Mouse (Mus musculus): ENCODE results near the gene Gxylt2. TPM values are rescaled to one million over a fixed set of nuclear protein-coding genes. Genes with fewer than 3 reads are reported as not detected.

Gxylt2 gene
- polyA plus RNA-seq, 1 experiment = 0.90 TPM

- Histone ChIP-seq H3K4me1 (ENCODE audit: control insufficient read depth, insufficient read depth, low read length) (no peaks in the 10 kb centered on the region), H3K4me3 (replicated peaks; ENCODE audit: control insufficient read depth, low read depth, low read length) (no peak overlapping the region), H3K27ac (ENCODE audit: control insufficient read depth, insufficient read depth, low read depth, low read length, poor library complexity) (no peak overlapping the region)
- no peak for TF ChIP-seq CTCF (IDR thresholded peaks at IDR 0.05; ENCODE audit: control insufficient read depth, insufficient read depth, low read length)
- no peak for TF ChIP-seq POLR2A (IDR thresholded peaks at IDR 0.05; ENCODE audit: borderline replicate concordance, control insufficient read depth, low read depth, low read length)
- WGBS = 49% methylated on average over 7 of the region's 7 CpGs
Measured at GRCm38 (mm10) chr6:100707557-100707956, 3.0 kb downstream of the Gxylt2 start.

- H3K4me3 ChIP-seq (replicated peaks; ENCODE audit: control insufficient read depth, low read depth, low read length) = no peak overlapping the region
- no peak for TF ChIP-seq POLR2A (IDR thresholded peaks at IDR 0.05; ENCODE audit: borderline replicate concordance, control insufficient read depth, low read depth, low read length)
- TF ChIP-seq CTCF (IDR thresholded peaks at IDR 0.05; ENCODE audit: control insufficient read depth, insufficient read depth, low read length) = no peak
- 9% methylated on average over 1 of the region's 1 CpGs for WGBS
- no peaks in the 10 kb centered on the region for H3K4me1 ChIP-seq (ENCODE audit: control insufficient read depth, insufficient read depth, low read length)
- no peak overlapping the region for H3K27ac ChIP-seq (ENCODE audit: control insufficient read depth, insufficient read depth, low read depth, low read length, poor library complexity)
Measured at GRCm38 (mm10) chr6:100708248-100708647, 3.7 kb downstream of the Gxylt2 start.

GRCm38 (mm10) chr6:100708996-100709395, 4.5 kb downstream of the Gxylt2 start:
- no peak for TF ChIP-seq CTCF (IDR thresholded peaks at IDR 0.05; ENCODE audit: control insufficient read depth, insufficient read depth, low read length)
- TF ChIP-seq POLR2A (IDR thresholded peaks at IDR 0.05; ENCODE audit: borderline replicate concordance, control insufficient read depth, low read depth, low read length) = no peak
- Histone ChIP-seq H3K4me3 (replicated peaks; ENCODE audit: control insufficient read depth, low read depth, low read length) (no peak overlapping the region), H3K27ac (ENCODE audit: control insufficient read depth, insufficient read depth, low read depth, low read length, poor library complexity) (no peak overlapping the region), H3K4me1 (ENCODE audit: control insufficient read depth, insufficient read depth, low read length) (no peaks in the 10 kb centered on the region)
- 67% methylated on average over 9 of the region's 9 CpGs for WGBS

- no peaks in the 10 kb centered on the region for H3K4me1 ChIP-seq (ENCODE audit: control insufficient read depth, insufficient read depth, low read length)
- no peak overlapping the region for H3K27ac ChIP-seq (ENCODE audit: control insufficient read depth, insufficient read depth, low read depth, low read length, poor library complexity)
- no peak overlapping the region for H3K4me3 ChIP-seq (replicated peaks; ENCODE audit: control insufficient read depth, low read depth, low read length)
- 45% methylated on average over 7 of the region's 7 CpGs for WGBS
- TF ChIP-seq CTCF (IDR thresholded peaks at IDR 0.05; ENCODE audit: control insufficient read depth, insufficient read depth, low read length) (no peak), POLR2A (IDR thresholded peaks at IDR 0.05; ENCODE audit: borderline replicate concordance, control insufficient read depth, low read depth, low read length) (no peak)
Measured at GRCm38 (mm10) chr6:100709483-100709882, 4.9 kb downstream of the Gxylt2 start.

- H3K4me3 ChIP-seq (replicated peaks; ENCODE audit: control insufficient read depth, low read depth, low read length) = no peak overlapping the region
- H3K27ac ChIP-seq (ENCODE audit: control insufficient read depth, insufficient read depth, low read depth, low read length, poor library complexity) = no peak overlapping the region
- no peaks in the 10 kb centered on the region for H3K4me1 ChIP-seq (ENCODE audit: control insufficient read depth, insufficient read depth, low read length)
- TF ChIP-seq CTCF (IDR thresholded peaks at IDR 0.05; ENCODE audit: control insufficient read depth, insufficient read depth, low read length) = no peak
- no peak for TF ChIP-seq POLR2A (IDR thresholded peaks at IDR 0.05; ENCODE audit: borderline replicate concordance, control insufficient read depth, low read depth, low read length)
- 25% methylated on average over 4 of the region's 4 CpGs for WGBS
Measured at GRCm38 (mm10) chr6:100710170-100710569, 5.6 kb downstream of the Gxylt2 start.

GRCm38 (mm10) chr6:100710866-100711265, 6.3 kb downstream of the Gxylt2 start:
- H3K4me3 ChIP-seq (replicated peaks; ENCODE audit: control insufficient read depth, low read depth, low read length) = no peak overlapping the region
- TF ChIP-seq POLR2A (IDR thresholded peaks at IDR 0.05; ENCODE audit: borderline replicate concordance, control insufficient read depth, low read depth, low read length) = no peak
- no peak overlapping the region for H3K27ac ChIP-seq (ENCODE audit: control insufficient read depth, insufficient read depth, low read depth, low read length, poor library complexity)
- H3K4me1 ChIP-seq (ENCODE audit: control insufficient read depth, insufficient read depth, low read length) = no peaks in the 10 kb centered on the region; the same call in 1 of the 2 replicates
- WGBS = 83% methylated on average over 5 of the region's 5 CpGs

GRCm38 (mm10) chr6:100715296-100715828, 10.8 kb downstream of the Gxylt2 start:
- WGBS = 83% methylated on average over 8 of the region's 8 CpGs
- H3K4me1 ChIP-seq (ENCODE audit: control insufficient read depth, insufficient read depth, low read length) = no peaks in the 10 kb centered on the region; the same call in 1 of the 2 replicates

GRCm38 (mm10) chr6:100716152-100716551, 11.6 kb downstream of the Gxylt2 start:
- 80% methylated on average over 7 of the region's 7 CpGs for WGBS
- no peak for TF ChIP-seq POLR2A (IDR thresholded peaks at IDR 0.05; ENCODE audit: borderline replicate concordance, control insufficient read depth, low read depth, low read length)
- TF ChIP-seq CTCF (IDR thresholded peaks at IDR 0.05; ENCODE audit: control insufficient read depth, insufficient read depth, low read length) = no peak
- Histone ChIP-seq H3K4me1 (ENCODE audit: control insufficient read depth, insufficient read depth, low read length) (no peaks in the 10 kb centered on the region; the same call in 1 of the 2 replicates), H3K4me3 (replicated peaks; ENCODE audit: control insufficient read depth, low read depth, low read length) (no peak overlapping the region), H3K27ac (ENCODE audit: control insufficient read depth, insufficient read depth, low read depth, low read length, poor library complexity) (no peak overlapping the region)

More at GRCm38 (mm10) chr6:100715296-100715828, 10.8 kb downstream of the Gxylt2 start:
- H3K27ac ChIP-seq (ENCODE audit: control insufficient read depth, insufficient read depth, low read depth, low read length, poor library complexity) = no peak overlapping the region
- H3K4me3 ChIP-seq (replicated peaks; ENCODE audit: control insufficient read depth, low read depth, low read length) = no peak overlapping the region
- TF ChIP-seq POLR2A (IDR thresholded peaks at IDR 0.05; ENCODE audit: borderline replicate concordance, control insufficient read depth, low read depth, low read length) (no peak), CTCF (IDR thresholded peaks at IDR 0.05; ENCODE audit: control insufficient read depth, insufficient read depth, low read length) (no peak)

GRCm38 (mm10) chr6:100716817-100717216, 12.3 kb downstream of the Gxylt2 start:
- Histone ChIP-seq H3K4me3 (replicated peaks; ENCODE audit: control insufficient read depth, low read depth, low read length) (no peak overlapping the region), H3K27ac (ENCODE audit: control insufficient read depth, insufficient read depth, low read depth, low read length, poor library complexity) (no peak overlapping the region), H3K4me1 (ENCODE audit: control insufficient read depth, insufficient read depth, low read length) (no peaks in the 10 kb centered on the region; the same call in 1 of the 2 replicates)
- WGBS = 84% methylated on average over 8 of the region's 8 CpGs
- TF ChIP-seq POLR2A (IDR thresholded peaks at IDR 0.05; ENCODE audit: borderline replicate concordance, control insufficient read depth, low read depth, low read length) (no peak), CTCF (IDR thresholded peaks at IDR 0.05; ENCODE audit: control insufficient read depth, insufficient read depth, low read length) (no peak)
